Mouse (Mus musculus) embryonic facial prominence, embryonic 14.5 days (tissue): ENCODE results near the gene Pola2. TPM values are rescaled to one million over a fixed set of nuclear protein-coding genes. Genes with fewer than 3 reads are reported as not detected.

Experiments
- ATAC-seq: fragments of 200-750 bp; cut with Nextera tagmentation; 2 replicates; pipeline ENCODE4 v1.8.0; 2017; ENCODE audit warnings: low read depth, moderate number of reproducible peaks, moderate TSS enrichment
- DNase-seq: peaks from one replicate; pipeline ENCODE4 v3.0.0-alpha.2; 2015; ENCODE audit warnings: low spot score
- H3K27ac ChIP-seq: fragments of 300-500 bp; sonication (generic); replicated peaks from 2 replicates; pipeline ENCODE4 v1.5.1; 2014; ENCODE audit warnings: low read depth, mild to moderate bottlenecking, low read length, moderate library complexity
- H3K27me3 ChIP-seq: fragments of 300-500 bp; sonication (generic); replicated peaks from 2 replicates; pipeline ENCODE4 v1.6.1; 2014; ENCODE audit warnings: low read length; ENCODE audit not compliant: control insufficient read depth, insufficient read depth
- H3K36me3 ChIP-seq: fragments of 300-500 bp; sonication (generic); 2 replicates; pipeline ENCODE4 v1.6.1; 2014; ENCODE audit warnings: low read length, mixed read lengths; ENCODE audit not compliant: control insufficient read depth, insufficient read depth
- H3K4me1 ChIP-seq: fragments of 300-500 bp; sonication (generic); 2 replicates; pipeline ENCODE4 v1.6.1; 2014; ENCODE audit warnings: antibody characterized with exemption, low read length; ENCODE audit not compliant: control insufficient read depth, insufficient read depth
- H3K4me2 ChIP-seq: fragments of 300-500 bp; sonication (generic); 2 replicates; pipeline ENCODE4 v1.6.1; 2014; ENCODE audit warnings: low read depth, mild to moderate bottlenecking, low read length, moderate library complexity, mixed read lengths
- H3K4me3 ChIP-seq: fragments of 300-500 bp; sonication (generic); 2 replicates; pipeline ENCODE4 v1.5.1; 2014; ENCODE audit warnings: low read depth, mild to moderate bottlenecking, low read length
- H3K9ac ChIP-seq: fragments of 300-500 bp; sonication (generic); 2 replicates; pipeline ENCODE4 v1.6.1; 2014; ENCODE audit warnings: low read depth, mild to moderate bottlenecking, low read length, moderate library complexity, mixed read lengths
- H3K9me3 ChIP-seq: fragments of 300-500 bp; sonication (generic); 2 replicates; pipeline ENCODE4 v1.6.1; 2016; ENCODE audit warnings: low read length; ENCODE audit not compliant: control insufficient read depth
- WGBS: fragments of 180-500 bp; shearing (Covaris S2); extraction: QIAGEN DNeasy Blood & Tissue Kit; methylation state at CpG from one replicate; pipeline ENCODE4 v1.1.7; 2014; 5-methylcytosine and 5-hydroxymethylcytosine counted together
- polyA plus RNA-seq: library from polyadenylated mRNA; unstranded; fragments of >200 nt; fragmentation: Nextera tagmentation; extraction: Ambion mirVana; gene quantifications from 2 replicates; pipeline ENCODE4 v1.2.1, GENCODE M21; 2014

Pola2 gene
- polyA plus RNA-seq, 1 experiment from 2014 or later: 59.1 TPM

- Histone ChIP-seq H3K36me3 (peaks cover 8% of the 10 kb centered on the region), H3K4me1 (peaks cover 21% of the 10 kb centered on the region; the same call in 1 of the 2 replicates), H3K4me3 (no peak overlapping the region), H3K27me3 (no peaks in the 10 kb centered on the region), H3K27ac (no peak overlapping the region), H3K4me2 (no peak overlapping the region), H3K9me3 (no peaks in the 10 kb centered on the region), H3K9ac (no peak overlapping the region)
- no peak for DNase-seq
- 87% methylated on average over 6 of the region's 6 CpGs for WGBS
- ATAC-seq: no peak
Observed at GRCm38 (mm10) chr19:5938516-5938915, 25.5 kb downstream of the Pola2 start.

- ATAC-seq (no peak), DNase-seq (no peak)
- WGBS: 36% methylated on average over 14 of the region's 14 CpGs
- H3K4me2 ChIP-seq: no peak overlapping the region
- peaks cover 8% of the 10 kb centered on the region for H3K36me3 ChIP-seq
- peaks cover 21% of the 10 kb centered on the region; the same call in 1 of the 2 replicates for H3K4me1 ChIP-seq
- H3K27ac ChIP-seq: 0 out of 2 replicates have a peak overlapping the region, but pooled peaks have one; percentile 0
- no peak overlapping the region for H3K9ac ChIP-seq
- H3K4me3 ChIP-seq: no peak overlapping the region
- H3K27me3 ChIP-seq: no peaks in the 10 kb centered on the region
- no peaks in the 10 kb centered on the region for H3K9me3 ChIP-seq
Observed at GRCm38 (mm10) chr19:5937836-5938406, 26.1 kb downstream of the Pola2 start.

- Histone ChIP-seq H3K9ac (no peak overlapping the region), H3K4me2 (no peak overlapping the region), H3K9me3 (no peaks in the 10 kb centered on the region), H3K27ac (0 out of 2 replicates have a peak overlapping the region, but pooled peaks have one; percentile 0), H3K27me3 (no peaks in the 10 kb centered on the region), H3K4me3 (no peak overlapping the region), H3K36me3 (peaks cover 8% of the 10 kb centered on the region), H3K4me1 (peaks cover 21% of the 10 kb centered on the region; the same call in 1 of the 2 replicates)
- WGBS: 78% methylated on average over 21 of the region's 21 CpGs
- ATAC-seq: no peak
- no peak for DNase-seq
Observed at GRCm38 (mm10) chr19:5937095-5937835, 26.7 kb downstream of the Pola2 start.

- Histone ChIP-seq H3K27me3 (no peaks in the 10 kb centered on the region), H3K4me1 (peaks cover 19% of the 10 kb centered on the region; the same call in 1 of the 2 replicates), H3K4me3 (no peak overlapping the region), H3K27ac (no peak overlapping the region), H3K4me2 (no peak overlapping the region), H3K9me3 (no peaks in the 10 kb centered on the region), H3K36me3 (no peaks in the 10 kb centered on the region), H3K9ac (no peak overlapping the region)
- DNase-seq (no peak), ATAC-seq (no peak)
- WGBS: 70% methylated on average over 5 of the region's 5 CpGs
Observed at GRCm38 (mm10) chr19:5935691-5936090, 28.3 kb downstream of the Pola2 start.

- Histone ChIP-seq H3K4me2 (no peak overlapping the region), H3K4me3 (no peak overlapping the region), H3K36me3 (no peaks in the 10 kb centered on the region), H3K27ac (no peak overlapping the region), H3K27me3 (no peaks in the 10 kb centered on the region), H3K9ac (0 out of 2 replicates have a peak overlapping the region, but pooled peaks have one; percentile 2), H3K9me3 (no peaks in the 10 kb centered on the region), H3K4me1 (peaks cover 16% of the 10 kb centered on the region; the same call in 1 of the 2 replicates)
- 33% methylated on average over 3 of the region's 3 CpGs for WGBS
- DNase-seq (peak; percentile 50), ATAC-seq (peak; percentile 83; the same call in 1 of the 2 replicates)
Observed at GRCm38 (mm10) chr19:5935266-5935665, 28.7 kb downstream of the Pola2 start.

- Histone ChIP-seq H3K9me3 (no peaks in the 10 kb centered on the region), H3K4me3 (no peak overlapping the region), H3K27ac (no peak overlapping the region), H3K4me1 (peaks cover 22% of the 10 kb centered on the region), H3K4me2 (no peak overlapping the region), H3K9ac (no peak overlapping the region), H3K27me3 (no peaks in the 10 kb centered on the region; the same call in 1 of the 2 replicates), H3K36me3 (no peaks in the 10 kb centered on the region)
- WGBS: 62% methylated on average over 14 of the region's 14 CpGs
- DNase-seq (peak; percentile 56), ATAC-seq (no peak)
Observed at GRCm38 (mm10) chr19:5929634-5930596, 34.1 kb downstream of the Pola2 start.

GRCm38 (mm10) chr19:5928546-5928945 lies 35.5 kb downstream of the Pola2 start:
- Histone ChIP-seq H3K27me3 (no peaks in the 10 kb centered on the region; the same call in 1 of the 2 replicates), H3K27ac (no peak overlapping the region; the same call in 1 of the 2 replicates), H3K4me2 (no peak overlapping the region), H3K4me1 (peaks cover 21% of the 10 kb centered on the region), H3K9me3 (no peaks in the 10 kb centered on the region), H3K36me3 (no peaks in the 10 kb centered on the region), H3K4me3 (no peak overlapping the region), H3K9ac (no peak overlapping the region)
- DNase-seq (no peak), ATAC-seq (no peak)
- WGBS: 37% methylated on average over 3 of the region's 3 CpGs

- Histone ChIP-seq H3K9me3 (no peaks in the 10 kb centered on the region), H3K4me2 (no peak overlapping the region), H3K27me3 (no peaks in the 10 kb centered on the region; the same call in 1 of the 2 replicates), H3K36me3 (no peaks in the 10 kb centered on the region), H3K9ac (no peak overlapping the region), H3K4me3 (no peak overlapping the region), H3K4me1 (peaks cover 21% of the 10 kb centered on the region), H3K27ac (no peak overlapping the region; the same call in 1 of the 2 replicates)
- ATAC-seq: no peak
- 52% methylated on average over 6 of the region's 6 CpGs for WGBS
- no peak for DNase-seq
Observed at GRCm38 (mm10) chr19:5928104-5928503, 35.9 kb downstream of the Pola2 start.
